In the genomic region with DNA sequence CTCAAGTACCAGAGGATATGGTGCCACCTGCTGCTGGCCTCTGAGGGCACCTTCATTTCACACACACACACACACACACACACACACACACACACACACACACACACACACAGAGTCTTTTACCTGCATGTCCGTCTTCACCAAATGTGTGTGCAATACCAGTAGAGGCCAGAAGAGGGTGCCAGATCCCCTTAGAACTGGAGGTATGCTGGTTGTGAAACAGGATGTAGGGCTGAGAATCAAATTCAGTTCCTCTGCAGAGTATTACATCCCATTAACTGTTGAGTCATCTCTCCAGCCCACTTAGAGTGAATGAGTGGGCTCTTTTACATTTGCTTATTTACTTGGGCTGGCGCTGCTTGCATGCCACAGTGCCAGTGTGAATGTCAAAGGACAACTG, we compare ENCODE assay signal across 10 mouse cellular contexts. TPM values are rescaled to one million over a fixed set of nuclear protein-coding genes. Genes with fewer than 3 reads are reported as not detected.
DNase-seq lines count a peak whose midpoint lies in the region; ATAC-seq lines count a peak whose summit lies in the region.
"Had no signal": no experiment of that assay in that cellular context is flagged by ENCODE, and none has a peak within 500 bp of the region (broad histone marks: within the 10 kb centered on the region; RNA-seq: fewer than 3 reads in every experiment).

No protein-coding gene starts in this region.

- peaks cover 8% of the 10 kb centered on the region; the same call in 1 of the 2 replicates for H3K9me3 ChIP-seq in heart, embryonic 12.5 days (replicated peaks)
- H3K9me3 ChIP-seq in limb, embryonic 11.5 days (ENCODE audit: control insufficient read depth, low read length): no peaks in the 10 kb centered on the region
- H3K9me3 ChIP-seq: embryonic facial prominence, embryonic 12.5 days had no signal

- WGBS in heart, embryonic 12.5 days: 48% methylated on average over 2 of the region's 2 CpGs
- WGBS in limb, embryonic 11.5 days: 48% methylated on average over 2 of the region's 2 CpGs

- peak; percentile 59 for DNase-seq in heart, postnatal 4 days
- peak; percentile 89 to 90 for DNase-seq in B cell, adult 2 months
- DNase-seq in R1 (ENCODE audit: low read depth, low spot score): peak; percentile 87
- DNase-seq in limb, embryonic 11.5 days (ENCODE audit: low spot score): peak; percentile 74
- peak; percentile 53 for DNase-seq in retina, postnatal 7 days (ENCODE audit: low read depth, low spot score)
- no peak for DNase-seq in layer of hippocampus, adult 9-11 months

- ATAC-seq in heart, embryonic 12.5 days (ENCODE audit: insufficient number of reproducible peaks, low FRiP score): no peak
- no peak for ATAC-seq in limb, embryonic 11.5 days (ENCODE audit: insufficient number of reproducible peaks, low FRiP score, low TSS enrichment, low read depth)
- no peak for ATAC-seq in erythroblast, adult 5-6 weeks (replicated peaks; ENCODE audit: low FRiP score, poor library complexity, severe bottlenecking)

- no peak overlapping the region for H3K4me2 ChIP-seq in heart, embryonic 12.5 days
- H3K4me2 ChIP-seq in limb, embryonic 11.5 days (ENCODE audit: low read depth, severe bottlenecking): no peak overlapping the region
- H3K4me2 ChIP-seq: embryonic facial prominence, embryonic 12.5 days had no signal

- no peak overlapping the region for H3K4me3 ChIP-seq in heart, embryonic 12.5 days
- H3K4me3 ChIP-seq in limb, embryonic 11.5 days (ENCODE audit: low read depth, low read length): no peak overlapping the region
- H3K4me3 ChIP-seq: embryonic facial prominence, embryonic 12.5 days had no signal

- peaks cover 21% of the 10 kb centered on the region for H3K4me1 ChIP-seq in heart, embryonic 12.5 days (replicated peaks)
- H3K4me1 ChIP-seq in limb, embryonic 11.5 days (ENCODE audit: control insufficient read depth, insufficient read depth, low read length): peaks cover 3% of the 10 kb centered on the region; the same call in 1 of the 2 replicates

- H3K27me3 ChIP-seq in heart, embryonic 12.5 days (replicated peaks): no peaks in the 10 kb centered on the region; the same call in 1 of the 2 replicates
- no peaks in the 10 kb centered on the region for H3K27me3 ChIP-seq in limb, embryonic 11.5 days (ENCODE audit: control insufficient read depth, insufficient read depth, low read length)

- H3K27ac ChIP-seq in heart, embryonic 12.5 days (ENCODE audit: poor library complexity, severe bottlenecking): no peak overlapping the region
- H3K27ac ChIP-seq in limb, embryonic 11.5 days (replicated peaks; ENCODE audit: low read depth, low read length): no peak overlapping the region; the same call in 1 of the 2 replicates
- H3K27ac ChIP-seq: embryonic facial prominence, embryonic 12.5 days had no signal

- no peak overlapping the region for H3K9ac ChIP-seq in heart, embryonic 12.5 days
- H3K9ac ChIP-seq in limb, embryonic 11.5 days (ENCODE audit: low read length): no peak overlapping the region
- H3K9ac ChIP-seq: embryonic facial prominence, embryonic 12.5 days had no signal

- no peaks in the 10 kb centered on the region for H3K36me3 ChIP-seq in heart, embryonic 12.5 days
- H3K36me3 ChIP-seq in limb, embryonic 11.5 days (ENCODE audit: control insufficient read depth, insufficient read depth, low read length): no peaks in the 10 kb centered on the region
- H3K36me3 ChIP-seq: embryonic facial prominence, embryonic 12.5 days had no signal

RNA-seq across cellular contexts. Expression of gene Sdhaf1, which starts 1.7 kb away (rescaled TPM):
- total RNA-seq in heart, postnatal 4 days (2021): 10 to 100 TPM; 15.5 to 16.6 TPM
- polyA plus RNA-seq in heart, embryonic 12.5 days (2016; fragmentation: Nextera tagmentation; extraction: Ambion mirVana): 16.7 and 17.0 TPM in 2 replicates
- polyA plus RNA-seq in limb, embryonic 11.5 days (2014; fragmentation: Nextera tagmentation; extraction: Ambion mirVana): 21.6 TPM in 2 replicates
- 0.84 TPM in 1 of 2 replicates, not detected in the other for total RNA-seq in erythroblast, adult 5-6 weeks (2015; ENCODE audit: low replicate concordance)
- 0.77 and 2.8 TPM in 2 replicates for total RNA-seq in erythroblast, adult 5-6 weeks (2017; ENCODE audit: low replicate concordance)

RNA-seq across cellular contexts. Expression of gene E130208F15Rik, which starts 3.8 kb away (rescaled TPM):
- total RNA-seq in heart, postnatal 4 days (2021): under 1 TPM; 0.70 to 0.91 TPM
- polyA plus RNA-seq in heart, embryonic 12.5 days (2016; fragmentation: Nextera tagmentation; extraction: Ambion mirVana): 1.7 and 2.9 TPM in 2 replicates
- polyA plus RNA-seq in limb, embryonic 11.5 days (2014; fragmentation: Nextera tagmentation; extraction: Ambion mirVana): not detected in 2 replicates
- total RNA-seq in erythroblast, adult 5-6 weeks (2015; ENCODE audit: low replicate concordance): not detected in 2 replicates
- total RNA-seq in erythroblast, adult 5-6 weeks (2017; ENCODE audit: low replicate concordance): 1.5 TPM in 1 of 2 replicates, not detected in the other
- polyA plus RNA-seq: stomach, embryonic 14.5 days had no signal

RNA-seq across cellular contexts. Expression of gene Syne4, which starts 10.8 kb away (rescaled TPM):
- 1 to 10 TPM; 1.3 to 3.2 TPM for total RNA-seq in heart, postnatal 4 days (2021)
- polyA plus RNA-seq in heart, embryonic 12.5 days (2016; fragmentation: Nextera tagmentation; extraction: Ambion mirVana): 18.4 and 19.5 TPM in 2 replicates
- polyA plus RNA-seq in limb, embryonic 11.5 days (2014; fragmentation: Nextera tagmentation; extraction: Ambion mirVana): 72.3 and 75.3 TPM in 2 replicates
- total RNA-seq in erythroblast, adult 5-6 weeks (2015; ENCODE audit: low replicate concordance): not detected in 2 replicates
- not detected in 2 replicates for total RNA-seq in erythroblast, adult 5-6 weeks (2017; ENCODE audit: low replicate concordance)

RNA-seq across cellular contexts. Expression of gene Alkbh6, which starts 16.8 kb away (rescaled TPM):
- total RNA-seq in heart, postnatal 4 days (2021): 10 to 100 TPM; 29.4 to 30.8 TPM
- 56.8 and 59.0 TPM in 2 replicates for polyA plus RNA-seq in heart, embryonic 12.5 days (2016; fragmentation: Nextera tagmentation; extraction: Ambion mirVana)
- 93.7 and 97.6 TPM in 2 replicates for polyA plus RNA-seq in limb, embryonic 11.5 days (2014; fragmentation: Nextera tagmentation; extraction: Ambion mirVana)
- total RNA-seq in erythroblast, adult 5-6 weeks (2015; ENCODE audit: low replicate concordance): 0.96 and 3.3 TPM in 2 replicates
- total RNA-seq in erythroblast, adult 5-6 weeks (2017; ENCODE audit: low replicate concordance): 2.0 and 5.4 TPM in 2 replicates

RNA-seq across cellular contexts. Expression of gene Clip3, which starts 33.8 kb away (rescaled TPM):
- total RNA-seq in heart, postnatal 4 days (2021): 10 to 100 TPM; 10.1 to 12.8 TPM
- 17.2 and 20.2 TPM in 2 replicates for polyA plus RNA-seq in heart, embryonic 12.5 days (2016; fragmentation: Nextera tagmentation; extraction: Ambion mirVana)
- 64.7 and 70.0 TPM in 2 replicates for polyA plus RNA-seq in limb, embryonic 11.5 days (2014; fragmentation: Nextera tagmentation; extraction: Ambion mirVana)
- total RNA-seq in erythroblast, adult 5-6 weeks (2015; ENCODE audit: low replicate concordance): not detected in 2 replicates
- total RNA-seq in erythroblast, adult 5-6 weeks (2017; ENCODE audit: low replicate concordance): not detected in 2 replicates

Comparison
In these comparisons a context has a peak if more than half of its experiments do, and no peak if none do; other contexts are left out.
1. RNA of gene Sdhaf1, which starts 1.7 kb away (total RNA-seq): 15.5 to 16.6 TPM in heart, postnatal 4 days; 0.77 to 2.8 TPM in erythroblast, adult 5-6 weeks; every median in the first group is over 4 times any median in the second.